Mouse (Mus musculus) frontal cortex, postnatal 10 days (tissue): ENCODE data around the gene Cyb5d2.

Experiments
- DNase-seq, 2 experiments: peaks; one replicate each; pipeline ENCODE4 v3.0.0; 2022; ENCODE audit warnings: low spot score in 2 of 2, mixed read lengths in 1 of 2

Gene Cyb5d2

DNA sequence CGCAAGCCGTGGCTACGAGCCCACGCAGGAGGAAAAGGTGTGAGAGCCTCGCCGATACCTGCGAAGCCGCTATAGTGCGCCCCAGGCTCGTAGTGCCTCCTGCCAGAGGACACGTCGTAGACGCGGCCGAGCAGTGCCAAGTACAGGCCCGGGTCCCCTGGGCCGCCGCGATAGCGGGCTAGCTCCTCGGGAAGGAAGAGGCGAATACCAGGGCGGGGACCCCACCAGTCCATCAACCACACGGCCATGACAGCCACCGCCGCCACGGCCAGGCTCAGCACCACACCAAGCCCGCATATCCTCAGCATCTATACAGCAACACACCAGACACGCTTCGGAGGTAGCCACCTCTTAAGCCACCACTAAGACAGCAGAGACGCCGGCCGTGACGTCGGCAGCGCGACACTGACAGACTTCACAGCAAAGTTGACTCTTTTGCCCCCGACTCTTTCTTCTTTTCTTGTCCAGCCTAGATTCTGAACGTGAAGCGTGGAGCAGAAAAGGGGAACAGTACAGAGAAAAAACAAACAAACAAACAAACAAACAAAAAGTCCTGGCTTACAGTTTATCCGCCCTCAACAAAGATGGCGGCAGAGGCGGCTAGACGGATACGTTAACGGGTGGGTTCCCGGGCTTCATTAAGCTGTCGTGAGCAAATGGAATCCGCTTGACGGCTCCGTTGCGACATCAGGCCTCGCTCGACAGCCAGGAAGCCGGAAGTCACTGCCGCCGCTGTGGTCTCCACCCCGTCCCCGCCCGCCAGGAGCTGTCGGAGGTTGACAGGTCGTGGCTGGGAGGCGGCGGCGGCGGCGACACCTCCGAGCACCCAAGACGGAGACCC lies at the start of gene Cyb5d2, which contains the start of gene Zzef1:
Gene Cyb5d2 (minus strand): TSS at position 688 of the 841 bp plus-strand sequence.
Gene Zzef1 (plus strand): TSS at position 772 of the 841 bp plus-strand sequence.
- peak; percentile 92 to 93 for DNase-seq

DNA sequence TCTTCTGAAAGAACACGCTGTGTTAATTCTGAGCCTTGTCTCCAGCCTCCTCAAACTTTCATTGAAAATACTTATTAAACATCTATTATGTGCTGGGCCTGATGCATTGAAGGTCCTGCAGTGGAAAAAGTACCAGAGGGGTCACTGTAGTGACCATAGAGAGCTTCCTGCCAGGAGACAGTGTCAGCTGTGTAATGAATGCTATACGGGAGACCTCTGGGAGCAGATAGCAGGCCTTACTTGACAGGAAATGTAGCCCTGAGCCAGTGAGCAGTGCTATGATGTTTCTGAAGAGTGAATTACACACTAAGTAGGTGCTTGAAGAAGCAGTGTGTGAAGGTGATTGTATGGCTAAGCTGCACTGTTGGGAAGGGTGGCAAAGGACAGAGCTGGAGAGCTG lies 49.6 kb upstream of the Cyb5d2 start:
- DNase-seq: no peak

DNA sequence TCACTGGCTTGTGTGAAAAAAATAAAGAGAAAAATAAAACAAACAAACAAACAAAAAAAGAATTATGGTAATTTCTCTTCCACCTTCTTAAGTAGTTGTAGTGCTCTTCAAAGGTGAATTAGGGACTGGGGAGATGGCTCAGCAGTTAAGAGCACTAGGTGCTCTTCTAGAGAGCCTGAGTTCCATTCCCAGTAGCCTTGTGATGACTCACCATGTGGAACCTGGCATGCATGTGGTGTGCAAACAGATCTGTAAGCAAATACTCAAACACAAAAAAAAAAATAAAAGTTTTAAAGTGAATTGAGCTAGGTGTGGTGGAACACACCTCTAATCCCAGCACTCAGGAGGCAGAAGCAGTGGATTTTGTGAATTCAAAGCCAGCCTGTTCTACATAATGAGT lies 47.6 kb upstream of the Cyb5d2 start:
- DNase-seq: no peak

DNA sequence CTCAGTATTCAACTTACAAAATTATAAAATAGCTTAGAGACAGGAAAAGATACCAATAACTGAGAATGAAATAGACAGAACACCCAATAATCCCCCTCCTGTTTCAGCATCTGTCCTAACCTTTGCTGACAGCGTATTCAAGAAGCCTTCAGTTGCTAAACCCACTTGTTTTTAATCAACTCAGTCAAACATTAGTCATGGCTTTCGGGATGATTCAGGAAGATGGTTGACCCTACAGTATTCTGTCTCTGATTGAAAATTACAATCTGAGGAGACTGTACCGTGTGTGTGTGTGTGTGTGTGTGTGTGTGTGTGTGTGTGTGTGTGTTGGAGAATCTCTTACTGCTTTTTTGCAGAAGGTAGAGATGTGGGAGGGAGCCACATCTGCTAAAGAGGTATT lies 46.8 kb upstream of the Cyb5d2 start:
- no peak for DNase-seq

DNA sequence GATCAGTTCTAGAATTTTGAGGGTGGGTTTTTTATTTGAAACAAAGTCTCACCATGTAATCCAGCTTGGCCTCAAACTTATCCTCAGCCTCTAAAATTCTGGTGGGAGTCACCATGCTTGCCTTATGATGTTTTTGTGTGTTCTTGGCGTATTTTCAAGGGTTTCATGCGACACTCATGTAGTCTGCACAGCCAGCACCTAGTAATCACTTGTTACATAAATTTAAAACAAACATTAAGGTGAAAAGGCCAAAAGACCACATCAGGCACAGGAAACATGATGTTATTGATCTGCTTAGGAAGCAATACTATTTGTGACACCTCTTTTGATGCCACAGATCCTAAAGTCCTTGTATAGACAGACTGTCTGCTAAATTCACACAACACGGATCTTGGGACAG lies 33.9 kb upstream of the Cyb5d2 start:
- DNase-seq: no peak

DNA sequence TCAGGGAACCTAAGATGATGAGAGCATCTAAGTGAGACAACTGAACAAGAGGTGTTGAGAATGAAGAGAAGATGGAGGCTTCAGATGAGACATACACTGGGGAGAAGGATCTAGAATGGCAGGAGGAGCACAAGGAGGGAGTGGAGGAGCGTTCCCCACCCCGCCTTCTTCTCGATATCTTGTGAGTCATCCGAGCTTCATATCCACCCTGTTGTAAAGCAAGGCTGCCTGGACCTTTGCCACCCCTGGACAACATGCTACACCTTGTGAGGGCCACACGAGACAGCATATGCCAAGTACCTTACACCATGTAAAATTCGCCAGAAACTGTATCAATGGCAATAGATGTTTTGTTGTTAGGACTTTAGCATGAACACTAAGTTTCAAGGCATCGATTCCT lies 25.1 kb upstream of the Cyb5d2 start:
- DNase-seq: no peak

DNA sequence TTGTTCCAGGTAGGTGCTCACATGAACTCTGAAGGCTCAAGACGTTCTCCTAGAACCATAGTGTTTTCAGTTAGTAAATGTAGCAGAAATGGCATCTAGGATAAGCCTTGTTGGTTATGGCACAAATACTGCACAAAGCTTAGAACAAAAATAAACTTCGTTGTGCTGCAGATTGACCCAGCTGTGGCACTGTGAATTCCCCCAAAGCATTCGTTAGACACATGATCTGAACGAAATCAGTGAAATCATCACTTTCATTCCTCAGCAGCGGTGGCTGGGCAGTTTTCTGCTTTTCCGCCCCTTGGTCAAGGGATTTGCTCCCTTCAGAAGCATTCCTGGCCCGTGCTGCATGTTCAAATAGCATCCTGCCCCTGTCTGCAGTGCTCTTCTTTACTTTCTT lies 22.1 kb upstream of the Cyb5d2 start:
- no peak for DNase-seq

DNA sequence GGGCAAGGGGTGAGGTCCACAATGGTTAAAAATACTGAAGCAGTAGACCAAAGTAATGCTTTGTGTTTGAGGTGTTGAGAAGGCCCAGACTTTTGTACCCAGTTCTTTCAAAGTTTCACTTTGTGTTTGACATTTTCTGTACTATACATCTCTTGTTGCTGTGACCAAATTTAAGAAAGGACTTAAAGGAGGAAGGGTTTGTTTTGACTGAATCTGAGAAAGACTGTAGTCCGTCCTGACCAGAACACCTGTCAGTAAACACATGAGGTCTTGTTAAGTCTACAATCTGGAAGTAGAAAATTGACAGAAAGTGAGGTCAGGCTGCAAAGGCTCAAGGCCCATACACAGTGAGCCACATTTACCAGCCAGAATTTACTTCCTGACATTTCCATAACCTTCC lies 20.9 kb upstream of the Cyb5d2 start:
- no peak for DNase-seq

DNA sequence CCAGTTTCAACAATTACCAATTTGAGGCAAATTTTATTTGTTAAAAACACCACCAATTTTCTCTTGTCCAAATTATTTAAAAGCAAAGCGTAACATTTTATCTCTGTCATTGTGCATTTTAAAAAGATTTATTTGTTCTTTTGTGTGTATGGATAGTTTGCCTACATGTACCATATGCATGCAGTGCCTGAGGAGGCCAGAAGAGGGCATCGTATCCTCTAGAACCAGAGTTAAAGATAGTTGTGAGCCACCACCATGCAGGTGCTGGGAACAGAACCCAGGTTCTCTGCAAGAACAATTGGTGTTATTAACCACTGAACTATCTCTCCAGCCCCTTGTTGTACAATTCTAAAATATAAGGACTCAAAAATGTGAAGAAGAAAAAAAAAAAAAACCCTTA lies 18.2 kb upstream of the Cyb5d2 start:
- DNase-seq: no peak

DNA sequence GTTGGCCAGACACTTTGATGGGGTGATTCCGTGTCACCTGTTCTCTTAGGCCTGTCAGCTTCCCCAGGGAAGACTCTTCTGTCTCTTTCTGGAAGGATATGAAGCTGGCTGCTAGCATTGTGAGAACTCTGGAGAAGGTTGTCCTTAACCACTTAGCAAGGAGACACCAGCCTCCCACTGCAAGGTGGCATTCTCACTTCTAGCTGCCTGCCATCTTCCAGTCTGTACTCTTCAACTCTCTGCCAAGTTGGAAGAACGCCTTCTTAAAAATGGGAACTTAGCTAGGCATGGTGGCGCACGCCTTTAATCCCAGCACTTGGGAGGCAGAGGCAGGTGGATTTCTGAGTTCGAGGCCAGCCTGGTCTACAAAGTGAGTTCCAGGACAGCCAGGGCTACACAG lies 17.7 kb upstream of the Cyb5d2 start:
- DNase-seq: peak in 1 of 2 experiments; percentile 21

DNA sequence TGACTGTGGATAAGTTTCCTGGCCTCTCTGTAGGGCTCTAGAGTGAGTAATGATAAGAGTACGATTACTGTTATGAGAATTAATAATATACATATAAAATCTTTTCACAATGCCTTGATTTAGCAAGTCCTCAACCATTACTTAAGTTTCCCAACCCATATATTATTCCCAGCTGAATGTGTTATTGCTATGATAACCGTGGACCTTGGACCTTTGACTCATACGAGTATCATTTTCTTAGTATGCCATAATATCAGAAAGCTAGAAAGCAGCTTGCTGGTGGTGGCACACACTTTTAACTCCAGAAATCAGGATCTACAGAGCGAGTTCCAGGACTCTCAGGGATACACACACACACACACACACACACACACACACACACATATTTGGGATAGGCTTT lies 12.1 kb upstream of the Cyb5d2 start:
- no peak for DNase-seq

DNA sequence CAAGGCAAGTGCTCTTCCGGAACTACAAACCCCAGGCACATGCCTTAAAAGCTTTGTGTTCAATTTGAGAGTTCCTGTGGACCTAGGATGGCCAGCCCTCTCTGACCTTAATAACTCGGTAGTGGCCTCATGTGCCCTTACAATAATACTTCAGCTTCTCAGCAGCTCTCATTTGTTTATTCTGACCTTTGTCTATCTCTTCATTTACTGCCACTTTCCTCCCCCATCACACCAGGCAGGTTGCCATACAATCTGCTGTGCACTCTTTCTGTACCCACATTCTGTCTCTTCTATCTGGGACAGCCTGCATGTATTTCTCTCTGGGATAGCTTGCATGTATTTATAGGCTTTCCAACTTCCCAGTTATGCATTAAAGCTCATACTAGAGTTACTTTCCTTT lies 10.6 kb upstream of the Cyb5d2 start:
- no peak for DNase-seq

DNA sequence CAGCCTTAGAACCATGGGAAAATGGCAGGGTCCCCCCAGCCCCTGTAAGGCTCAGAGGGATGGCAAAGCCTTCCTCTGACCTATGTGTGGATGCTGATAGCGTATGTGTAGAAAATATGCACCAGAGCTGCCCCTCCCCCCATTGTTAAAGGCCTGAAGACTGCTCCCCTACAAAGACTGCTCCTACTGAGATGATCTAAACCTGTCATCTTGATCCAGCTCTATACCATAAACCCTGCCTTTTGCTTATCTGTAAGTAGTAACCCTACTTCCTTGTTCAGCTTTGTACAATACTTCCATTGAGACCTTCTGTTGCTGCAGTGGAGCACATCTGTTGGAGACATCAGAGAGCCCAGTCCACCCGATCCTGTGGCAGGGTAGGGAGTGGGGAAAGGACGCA lies 9.3 kb upstream of the Cyb5d2 start:
- DNase-seq: no peak

DNA sequence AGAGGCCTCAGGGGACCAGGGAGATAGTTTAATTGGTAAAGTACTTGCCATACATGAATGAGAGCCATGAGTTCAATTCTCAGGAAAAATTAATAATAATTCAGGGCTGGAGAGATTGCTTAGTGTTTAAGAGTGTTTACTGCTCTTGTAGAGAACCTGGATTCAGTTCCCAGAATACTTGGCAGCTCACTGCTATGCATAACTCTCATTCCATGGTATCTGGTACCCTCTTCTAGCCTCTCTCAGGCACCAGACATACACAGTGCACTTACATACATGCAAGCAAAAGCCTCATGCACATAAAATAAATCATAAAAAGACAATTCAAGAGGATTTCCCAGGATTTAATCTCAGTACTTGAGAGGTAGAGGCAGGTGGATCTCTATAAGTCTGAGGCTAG lies 8.6 kb upstream of the Cyb5d2 start:
- DNase-seq: no peak

DNA sequence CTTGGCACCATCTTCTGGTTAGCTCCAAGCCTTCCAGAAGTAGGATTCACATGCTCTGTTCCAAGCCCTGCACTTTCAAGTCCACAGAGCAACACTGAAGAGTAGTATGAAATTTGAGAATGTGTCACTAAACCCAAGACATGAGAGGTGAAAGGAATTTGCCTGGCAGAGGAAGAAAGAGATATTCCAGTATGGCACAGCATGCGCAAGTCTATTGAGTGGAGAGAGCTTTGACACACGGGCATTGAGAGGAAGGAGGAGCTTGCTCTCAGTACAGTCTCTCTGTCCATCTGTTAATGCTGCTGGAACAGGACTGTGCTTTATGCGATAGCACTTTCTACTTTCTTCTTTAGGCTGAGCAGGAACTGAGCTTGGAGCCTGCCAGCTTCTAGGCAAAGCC lies 7.1 kb upstream of the Cyb5d2 start:
- no peak for DNase-seq

DNA sequence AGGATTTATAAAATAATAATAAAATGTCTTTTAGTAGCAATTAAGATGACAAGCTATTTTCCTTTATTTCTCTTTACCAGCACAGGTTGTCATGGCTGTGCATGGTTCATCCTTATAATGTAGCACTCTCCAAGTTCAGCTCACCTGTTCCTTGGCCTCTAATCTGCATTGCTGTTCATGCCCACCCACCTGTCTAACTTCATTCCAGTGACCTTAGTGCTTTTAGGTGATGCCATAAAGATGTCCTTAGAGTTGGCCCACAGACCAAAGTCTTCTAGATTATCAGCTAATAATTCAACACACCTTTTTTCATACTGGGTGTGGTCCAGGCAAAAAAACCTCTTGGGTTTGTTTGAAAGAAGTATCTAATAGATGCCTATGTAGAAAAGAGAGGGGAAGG lies 5.2 kb upstream of the Cyb5d2 start:
- DNase-seq: no peak

DNA sequence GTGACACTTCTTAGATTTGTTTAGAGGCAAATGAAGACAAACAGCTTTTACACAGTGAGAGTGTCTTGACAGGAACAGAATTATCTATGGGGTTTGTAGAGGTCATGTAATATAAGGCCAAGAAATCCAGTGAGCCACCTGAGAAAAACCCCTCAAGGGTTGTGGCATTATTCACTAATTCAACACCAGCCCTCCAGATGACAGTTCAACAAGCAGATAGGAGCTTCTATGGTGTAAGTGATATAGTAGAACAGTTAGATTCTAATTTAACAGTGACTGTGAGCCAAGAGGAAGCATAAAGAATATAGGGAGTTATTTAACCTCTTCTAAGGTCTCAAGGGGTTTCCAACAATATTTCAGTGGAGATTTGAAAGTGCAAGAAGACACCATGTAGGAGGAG lies 2.2 kb upstream of the Cyb5d2 start:
- DNase-seq: no peak

DNA sequence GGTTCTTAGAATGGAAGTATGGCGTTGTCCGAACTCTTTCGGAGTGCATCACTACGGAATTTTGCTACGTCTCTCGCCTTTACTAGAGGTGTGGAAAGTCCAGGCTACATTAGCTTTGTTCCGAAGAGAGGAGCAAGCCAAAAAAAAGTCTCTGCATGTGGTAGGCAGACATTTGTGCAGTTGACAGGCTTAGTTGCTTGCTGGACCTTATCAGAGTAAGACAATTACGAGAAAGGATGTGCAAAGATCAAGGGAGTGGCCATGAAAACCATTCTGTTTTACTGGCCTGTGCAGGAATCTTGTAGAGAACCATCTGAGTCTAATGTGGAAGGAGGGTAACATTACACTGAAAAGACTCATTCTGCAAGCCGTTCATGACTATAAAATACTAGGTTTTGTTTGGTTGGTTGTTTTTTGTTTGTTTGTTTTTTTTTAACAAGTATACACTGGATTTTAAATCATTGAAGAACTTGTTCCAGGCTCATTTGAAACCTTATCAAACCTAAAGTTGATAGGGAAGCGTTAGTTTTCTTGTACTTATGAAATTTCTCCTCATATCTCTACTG lies 914 bp upstream of the Cyb5d2 start:
- no peak for DNase-seq

DNA sequence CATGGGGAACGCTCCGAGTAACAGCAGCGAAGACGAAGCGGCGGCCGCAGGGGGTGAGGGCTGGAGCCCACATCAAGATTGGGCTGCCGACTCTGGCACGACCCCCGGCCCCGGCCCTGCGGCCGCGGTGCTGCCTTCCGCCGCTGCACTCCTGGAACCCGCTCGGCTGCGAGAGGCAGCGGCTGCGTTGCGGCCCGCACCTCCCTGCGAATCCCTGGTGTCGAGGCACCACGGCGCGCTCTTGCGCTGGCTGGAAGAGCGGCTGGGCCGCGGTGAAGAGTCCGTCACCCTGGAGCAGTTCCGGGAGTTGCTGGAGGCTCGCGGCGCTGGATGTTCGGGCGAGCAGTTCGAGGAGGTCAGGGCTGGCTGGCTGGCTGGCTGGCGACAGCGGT lies 350 bp upstream of the Cyb5d2 start:
- no peak for DNase-seq

DNA sequence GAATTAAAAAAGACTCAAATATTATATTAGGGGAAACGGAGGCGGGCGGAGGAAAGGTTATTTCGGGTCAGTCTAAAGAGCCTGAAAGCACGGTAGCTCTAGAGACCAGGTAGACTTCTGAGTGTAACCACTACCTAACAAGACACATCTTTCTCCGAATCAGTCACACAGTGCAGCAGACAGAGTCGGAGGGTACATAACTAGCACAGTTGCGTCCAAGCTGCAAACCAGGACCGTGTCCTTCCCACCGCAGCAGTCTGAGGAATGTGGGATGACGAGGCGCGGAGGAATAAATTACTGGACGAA lies 840 bp downstream of the Cyb5d2 start:
- DNase-seq: no peak

DNA sequence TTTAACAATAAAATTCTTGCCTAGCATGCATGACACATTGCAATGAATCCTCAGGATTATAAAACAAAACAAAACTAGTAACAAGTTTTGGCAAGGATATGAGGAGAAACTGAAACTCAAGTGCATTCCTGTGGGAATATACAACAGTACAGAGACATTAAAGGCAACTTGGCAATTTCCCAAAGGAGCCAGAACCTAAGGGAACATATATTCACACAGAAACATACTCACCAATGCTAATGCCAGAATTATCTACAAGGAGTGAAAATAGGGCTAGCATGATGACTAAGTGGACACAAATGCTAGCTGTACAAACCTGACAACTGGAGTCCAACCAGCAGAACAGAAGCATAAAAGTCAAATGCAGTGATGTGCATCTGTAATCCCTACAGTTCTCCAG lies 3.9 kb downstream of the Cyb5d2 start:
- no peak for DNase-seq

DNA sequence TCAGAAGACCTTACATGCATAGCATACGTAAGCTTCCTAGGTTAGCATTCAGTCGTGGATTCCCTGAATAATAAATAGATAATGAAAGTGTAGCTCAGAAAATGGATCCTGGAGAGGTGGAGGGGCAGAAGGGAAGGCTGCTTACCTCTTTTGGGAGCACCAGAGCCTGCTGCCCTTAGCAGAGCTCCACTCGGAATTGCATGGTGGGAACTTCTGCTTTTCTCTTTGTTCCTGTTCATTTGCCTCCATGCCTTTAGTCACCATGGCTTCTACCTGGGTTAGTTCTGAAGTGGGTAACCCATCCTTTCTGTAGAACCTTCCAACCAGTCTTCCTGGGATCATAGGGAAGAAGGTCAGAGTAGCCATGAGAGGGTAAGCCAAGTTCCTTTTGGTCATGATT lies 13.4 kb downstream of the Cyb5d2 start:
- DNase-seq: no peak

DNA sequence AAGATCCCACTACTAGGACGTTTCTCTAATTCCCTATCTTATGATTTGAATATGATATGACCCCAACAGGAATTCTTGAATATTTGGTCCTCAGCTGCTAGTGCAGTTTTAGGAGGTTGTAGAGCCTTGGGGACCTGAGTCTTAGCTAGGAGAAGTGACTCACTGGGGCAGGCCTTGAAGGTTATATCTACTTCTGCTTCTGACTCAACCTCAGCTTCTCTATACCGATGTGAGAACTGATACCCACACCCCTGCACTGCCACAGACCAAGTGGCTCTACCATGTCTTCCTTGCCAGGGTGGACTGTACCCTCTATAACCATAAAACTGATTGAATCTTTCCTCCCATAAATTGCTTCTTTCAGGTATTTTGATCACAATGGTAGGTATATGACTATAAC lies 13.8 kb downstream of the Cyb5d2 start:
- no peak for DNase-seq

DNA sequence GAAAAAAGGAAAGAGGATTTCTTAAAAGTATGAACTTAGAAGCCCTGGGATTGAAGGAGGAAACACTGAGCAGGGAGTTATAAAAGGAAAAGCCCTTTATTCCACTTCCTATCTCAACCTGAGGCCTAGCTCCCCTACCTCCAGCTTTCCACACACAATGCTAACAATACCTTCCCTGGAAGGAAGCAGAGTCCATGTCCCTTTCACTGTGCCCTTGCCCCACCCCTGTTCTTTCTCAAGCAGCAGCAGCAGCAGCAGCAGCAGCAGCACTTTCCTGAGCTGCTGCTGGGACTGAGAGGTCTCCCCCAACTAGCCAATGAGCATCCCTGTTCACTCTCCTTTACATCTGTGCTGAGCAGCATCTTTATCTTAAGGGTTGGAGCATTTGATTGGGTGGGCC lies 17.0 kb downstream of the Cyb5d2 start:
- no peak for DNase-seq
